Comparison of ENCODE assay signal across 8 mouse cellular contexts in the genomic region with DNA sequence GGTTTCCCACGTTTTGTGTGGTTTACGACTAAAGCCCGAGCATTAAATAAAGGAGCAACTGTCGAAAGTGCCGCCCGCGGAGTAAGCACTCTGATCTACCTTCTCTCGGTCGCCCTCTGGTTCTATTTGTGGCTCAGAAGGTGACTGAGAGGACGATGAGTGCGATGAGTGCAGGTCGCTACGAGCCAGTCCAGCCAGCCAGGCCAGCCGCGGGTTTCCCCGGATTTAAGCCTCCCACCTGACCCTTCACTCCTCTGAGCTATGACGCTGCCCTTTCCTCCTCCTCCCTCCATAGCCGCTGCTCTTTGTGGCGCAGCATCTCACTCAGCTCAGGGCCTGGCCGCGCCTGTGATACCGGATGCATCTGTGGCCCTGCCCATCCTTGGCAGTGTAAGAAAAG. TPM values are rescaled to one million over a fixed set of nuclear protein-coding genes. Genes with fewer than 3 reads are reported as not detected.
DNase-seq lines count a peak whose midpoint lies in the region; ATAC-seq lines count a peak whose summit lies in the region.

No protein-coding gene starts in this region.

- peak; percentile 64; the same call in 1 of the 2 replicates for ATAC-seq in embryonic facial prominence, embryonic 13.5 days (ENCODE audit: insufficient number of reproducible peaks, insufficient read depth, low FRiP score, low TSS enrichment, low read depth)
- no peak for ATAC-seq in limb, embryonic 15.5 days (ENCODE audit: insufficient number of reproducible peaks, low FRiP score, low TSS enrichment, low read depth)
- peak; percentile 89 for ATAC-seq in midbrain, embryonic 14.5 days (ENCODE audit: low FRiP score, low TSS enrichment)

- H3K4me2 ChIP-seq in embryonic facial prominence, embryonic 13.5 days = peak overlapping the region; percentile 69
- peak overlapping the region; percentile 51 for H3K4me2 ChIP-seq in limb, embryonic 15.5 days
- peak overlapping the region; percentile 57 for H3K4me2 ChIP-seq in midbrain, embryonic 14.5 days (ENCODE audit: low read length)

- H3K4me3 ChIP-seq in embryonic facial prominence, embryonic 13.5 days = peak overlapping the region; percentile 47
- peak overlapping the region; percentile 57 for H3K4me3 ChIP-seq in heart, embryonic 10.5 days
- H3K4me3 ChIP-seq in limb, embryonic 15.5 days = peak overlapping the region; percentile 38
- H3K4me3 ChIP-seq in midbrain, embryonic 14.5 days (replicated peaks; ENCODE audit: low read depth, low read length) = peak overlapping the region; percentile 39

- WGBS in embryonic facial prominence, embryonic 13.5 days = 2% methylated on average over 22 of the region's 22 CpGs
- WGBS in heart, embryonic 10.5 days = 2% methylated on average over 22 of the region's 22 CpGs
- 1% methylated on average over 22 of the region's 22 CpGs for WGBS in limb, embryonic 15.5 days
- 1% methylated on average over 22 of the region's 22 CpGs for WGBS in midbrain, embryonic 14.5 days

- peaks cover 7% of the 10 kb centered on the region for H3K4me1 ChIP-seq in embryonic facial prominence, embryonic 13.5 days
- H3K4me1 ChIP-seq in heart, embryonic 10.5 days = peaks cover 14% of the 10 kb centered on the region
- peaks cover 4% of the 10 kb centered on the region; the same call in 1 of the 2 replicates for H3K4me1 ChIP-seq in limb, embryonic 15.5 days
- peaks cover 4% of the 10 kb centered on the region; the same call in 1 of the 2 replicates for H3K4me1 ChIP-seq in midbrain, embryonic 14.5 days (ENCODE audit: control insufficient read depth, insufficient read depth, low read length)

- DNase-seq in adrenal gland, postnatal 36 days = peak; percentile 65 to 70
- peak; percentile 90 for DNase-seq in heart, embryonic 10.5 days (ENCODE audit: low spot score)
- DNase-seq in kidney, adult 8-10 months = peak; percentile 52 to 57
- peak; percentile 78 for DNase-seq in midbrain, embryonic 14.5 days
- DNase-seq in spleen, adult 18-20 months = peak; percentile 42 to 70
- no peak for DNase-seq in adipocyte (ENCODE audit: low spot score)

- no peaks in the 10 kb centered on the region for H3K36me3 ChIP-seq in embryonic facial prominence, embryonic 13.5 days
- no peaks in the 10 kb centered on the region for H3K36me3 ChIP-seq in heart, embryonic 10.5 days
- no peaks in the 10 kb centered on the region for H3K36me3 ChIP-seq in limb, embryonic 15.5 days
- H3K36me3 ChIP-seq in midbrain, embryonic 14.5 days (ENCODE audit: control insufficient read depth, insufficient read depth, low read length) = no peaks in the 10 kb centered on the region

- no peaks in the 10 kb centered on the region for H3K9me3 ChIP-seq in embryonic facial prominence, embryonic 13.5 days
- H3K9me3 ChIP-seq in heart, embryonic 10.5 days = no peaks in the 10 kb centered on the region
- no peaks in the 10 kb centered on the region for H3K9me3 ChIP-seq in limb, embryonic 15.5 days
- no peaks in the 10 kb centered on the region for H3K9me3 ChIP-seq in midbrain, embryonic 14.5 days (ENCODE audit: control insufficient read depth, low read length)

- H3K27me3 ChIP-seq in embryonic facial prominence, embryonic 13.5 days = no peaks in the 10 kb centered on the region
- H3K27me3 ChIP-seq in heart, embryonic 10.5 days (ENCODE audit: insufficient read depth, poor library complexity, severe bottlenecking) = no peaks in the 10 kb centered on the region
- H3K27me3 ChIP-seq in limb, embryonic 15.5 days = no peaks in the 10 kb centered on the region
- no peaks in the 10 kb centered on the region for H3K27me3 ChIP-seq in midbrain, embryonic 14.5 days (ENCODE audit: control insufficient read depth, insufficient read depth, low read length)

- H3K9ac ChIP-seq in embryonic facial prominence, embryonic 13.5 days = peak overlapping the region; percentile 77
- H3K9ac ChIP-seq in limb, embryonic 15.5 days = 0 out of 2 replicates have a peak overlapping the region, but pooled peaks have one; percentile 4
- H3K9ac ChIP-seq in midbrain, embryonic 14.5 days (replicated peaks; ENCODE audit: low read length) = peak overlapping the region; percentile 62

- no peak overlapping the region for H3K27ac ChIP-seq in embryonic facial prominence, embryonic 13.5 days
- H3K27ac ChIP-seq in heart, embryonic 10.5 days = peak overlapping the region; percentile 87
- no peak overlapping the region; the same call in 1 of the 2 replicates for H3K27ac ChIP-seq in limb, embryonic 15.5 days
- peak overlapping the region; percentile 80 for H3K27ac ChIP-seq in midbrain, embryonic 14.5 days (replicated peaks; ENCODE audit: low read depth, low read length)

RNA-seq across cellular contexts. Expression of a gene that starts 6.8 kb away (rescaled TPM):
- total RNA-seq in adrenal gland, postnatal 36 days (2021) = 1 to 10 TPM; 5.1 to 6.9 TPM
- polyA plus RNA-seq in embryonic facial prominence, embryonic 13.5 days (2015; fragmentation: Nextera tagmentation; extraction: Ambion mirVana) = 19.4 and 23.1 TPM in 2 replicates
- 15.9 and 16.0 TPM in 2 replicates for polyA plus RNA-seq in heart, embryonic 10.5 days (2016; fragmentation: Nextera tagmentation; extraction: Ambion mirVana)
- polyA plus RNA-seq in limb, embryonic 15.5 days (2015; fragmentation: Nextera tagmentation; extraction: Ambion mirVana) = 14.5 and 15.0 TPM in 2 replicates
- polyA plus RNA-seq in midbrain, embryonic 14.5 days (2014; fragmentation: Nextera tagmentation; extraction: Ambion mirVana) = 19.6 and 23.5 TPM in 2 replicates

Comparison
In these comparisons a context has a peak if more than half of its experiments do, and no peak if none do; other contexts are left out.
1. H3K27ac ChIP-seq: peak in heart, embryonic 10.5 days (single experiment) and midbrain, embryonic 14.5 days (single experiment); none in embryonic facial prominence, embryonic 13.5 days (single experiment) and limb, embryonic 15.5 days (single experiment).
2. H3K9ac ChIP-seq: peak in every context shown above with its lines; median percentile 77 in embryonic facial prominence, embryonic 13.5 days; 62 in midbrain, embryonic 14.5 days; 4 in limb, embryonic 15.5 days.
3. Peak in every context shown above with its lines, with median percentiles within 50 percentile points of each other: H3K4me2 ChIP-seq and H3K4me3 ChIP-seq.